Mouse (Mus musculus) adipose tissue, adult 10 weeks (tissue): ENCODE data around the gene Olfr1287. TPM values are rescaled to one million over a fixed set of nuclear protein-coding genes. Genes with fewer than 3 reads are reported as not detected.

Experiments used
- polyA plus RNA-seq: library from polyadenylated mRNA; stranded (reverse); fragments of 350-450 nt; fragmentation: Illumina TruSeq; extraction: RNeasy Lipid Tissue Mini Kit (QIAGEN cat#74804); gene quantifications from one replicate; pipeline ENCODE4 v1.2.3, GENCODE M21; 2014; ENCODE audit warnings: low read depth, low replicate concordance

Gene Olfr1287
- not detected for polyA plus RNA-seq

DNA sequence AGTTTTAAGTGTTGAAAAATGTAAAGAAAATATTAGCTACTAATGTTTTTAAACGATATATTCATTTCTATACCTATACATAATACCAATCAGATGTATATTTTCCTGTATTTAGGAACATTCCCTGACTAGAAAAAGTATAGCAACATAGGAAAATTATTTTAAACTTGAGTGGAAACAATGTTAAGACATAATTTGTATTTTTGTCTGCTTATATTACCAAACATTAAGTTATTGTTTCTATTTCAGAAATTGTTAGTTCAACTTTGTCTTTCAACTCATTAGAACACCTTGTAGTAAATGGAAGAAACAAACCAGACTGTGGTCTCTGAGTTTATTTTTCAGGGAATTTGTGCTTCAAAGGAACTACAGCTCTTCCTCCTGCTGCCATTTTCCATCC, at the start of gene Olfr1287:
TSS of gene Olfr1287 (plus strand) at position 301 of the 400 bp plus-strand sequence.

DNA sequence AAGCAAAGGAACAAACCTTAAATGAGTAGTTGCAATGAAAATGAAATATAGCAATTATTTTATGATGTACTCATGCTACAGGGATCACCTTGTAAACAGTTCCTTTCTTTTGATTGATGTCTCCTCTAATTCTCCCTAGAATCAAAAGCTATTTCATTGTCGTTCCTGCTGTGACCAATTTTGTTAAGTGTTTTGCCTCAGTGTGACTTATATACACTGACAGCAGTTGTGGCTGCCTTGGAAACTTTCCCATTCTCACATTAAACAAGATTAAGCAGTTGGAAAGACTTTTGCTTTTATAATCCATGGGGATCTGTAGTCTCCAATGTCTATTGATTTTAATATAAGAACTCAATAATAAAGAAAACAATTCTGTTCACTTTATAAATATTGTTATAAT, 26.0 kb upstream of the Olfr1287 start, which contains the start of gene Olfr1286:
TSS of gene Olfr1286 (minus strand) at position 185 of the 400 bp plus-strand sequence.

GRCm38 (mm10) chr2:111473801-111474200, 24.9 kb downstream of the Olfr1287 start, which contains the start of gene Olfr1288:
Gene Olfr1288, plus strand, starts transcription at chr2:111474101.

DNA sequence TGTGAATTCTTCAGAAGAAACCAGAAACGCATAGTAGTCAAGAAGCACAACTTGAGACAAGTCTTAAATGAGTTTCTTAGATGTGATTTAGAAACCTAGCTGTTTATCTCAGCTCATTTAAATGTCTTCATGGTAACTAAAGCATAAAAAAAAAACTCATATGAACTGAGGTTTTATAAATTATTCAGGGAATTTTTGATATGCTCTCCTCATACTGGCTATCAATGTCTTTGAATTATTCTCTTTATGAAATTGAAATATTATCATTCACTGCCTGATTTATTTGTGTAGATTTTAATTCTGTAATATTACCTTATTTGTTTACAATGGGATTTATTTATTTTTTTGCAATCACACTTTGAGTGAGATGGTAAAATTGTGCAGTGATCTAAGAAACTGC, 31.6 kb downstream of the Olfr1287 start, which contains the start of gene Olfr1289:
TSS of gene Olfr1289 (plus strand) at position 301 of the 400 bp plus-strand sequence.

GRCm38 (mm10) chr2:111493729-111494128, 44.8 kb downstream of the Olfr1287 start, which contains the start of gene Olfr1290:
Gene Olfr1290, minus strand, starts transcription at chr2:111493829.

GRCm38 (mm10) chr2:111496880-111497279, 47.9 kb downstream of the Olfr1287 start, which contains the start of gene Olfr1291-ps1:
Gene Olfr1291-ps1, plus strand, starts transcription at chr2:111497180.

Other genes with a start within 250 kb of the Olfr1287 start
- gene 4930430A15Rik, start 219.5 kb upstream of the Olfr1287 start, polyA plus RNA-seq: 1.2 TPM
- gene Olfr1275, start 213.9 kb upstream of the Olfr1287 start, polyA plus RNA-seq: not detected
- gene Olfr1276, start 194.6 kb upstream of the Olfr1287 start, polyA plus RNA-seq: not detected
- not detected for gene Olfr1277, start 175.0 kb upstream of the Olfr1287 start, polyA plus RNA-seq
- not detected for gene Olfr1278, start 159.0 kb upstream of the Olfr1287 start, polyA plus RNA-seq
- gene Olfr1279, start 148.5 kb upstream of the Olfr1287 start, polyA plus RNA-seq: not detected
- not detected for gene Olfr1280, start 135.1 kb upstream of the Olfr1287 start, polyA plus RNA-seq
- gene Olfr1281, start 122.6 kb upstream of the Olfr1287 start, polyA plus RNA-seq: not detected
- not detected for gene Olfr1282, start 113.1 kb upstream of the Olfr1287 start, polyA plus RNA-seq
- gene Olfr1283, start 82.4 kb upstream of the Olfr1287 start, polyA plus RNA-seq: not detected
- gene Olfr1284, start 73.6 kb upstream of the Olfr1287 start, polyA plus RNA-seq: not detected
- gene Olfr1286, start 26.0 kb upstream of the Olfr1287 start, polyA plus RNA-seq: not detected
- not detected for gene Olfr1288, start 25.0 kb downstream of the Olfr1287 start, polyA plus RNA-seq
- not detected for gene Olfr1289, start 31.7 kb downstream of the Olfr1287 start, polyA plus RNA-seq
- not detected for gene Olfr1290, start 44.7 kb downstream of the Olfr1287 start, polyA plus RNA-seq
- not detected for gene Olfr1291-ps1, start 48.0 kb downstream of the Olfr1287 start, polyA plus RNA-seq
- not detected for gene Olfr1293-ps, start 76.1 kb downstream of the Olfr1287 start, polyA plus RNA-seq
- gene Olfr1294, start 91.1 kb downstream of the Olfr1287 start, polyA plus RNA-seq: not detected
- not detected for gene Olfr1295, start 120.5 kb downstream of the Olfr1287 start, polyA plus RNA-seq
- gene Olfr1297, start 177.4 kb downstream of the Olfr1287 start, polyA plus RNA-seq: not detected
- not detected for gene Olfr1298, start 200.1 kb downstream of the Olfr1287 start, polyA plus RNA-seq
- not detected for gene Olfr1299, start 212.3 kb downstream of the Olfr1287 start, polyA plus RNA-seq